Mouse (Mus musculus) left cerebral cortex, postnatal 25 days (tissue): ENCODE data around the gene Foxf2. TPM values are rescaled to one million over a fixed set of nuclear protein-coding genes. Genes with fewer than 3 reads are reported as not detected.

Source experiments
- DNase-seq, 2 experiments: peaks; one replicate each; pipeline ENCODE4 v3.0.0; 2022; ENCODE audit warnings: low spot score in 2 of 2, mixed read lengths in 1 of 2
- intact Hi-C: fragments of 180-260 bp; cut with DNase I; formaldehyde crosslinking; loops from one replicate; pipeline ENCODE4 v1.15.1; 2025
- total RNA-seq, 2 experiments: library from RNA; stranded (reverse); gene quantifications; 2 replicates each; pipeline ENCODE4 v1.2.3; 2021

Gene Foxf2
- total RNA-seq, result 1 to 10 TPM; 5.1 TPM

DNA sequence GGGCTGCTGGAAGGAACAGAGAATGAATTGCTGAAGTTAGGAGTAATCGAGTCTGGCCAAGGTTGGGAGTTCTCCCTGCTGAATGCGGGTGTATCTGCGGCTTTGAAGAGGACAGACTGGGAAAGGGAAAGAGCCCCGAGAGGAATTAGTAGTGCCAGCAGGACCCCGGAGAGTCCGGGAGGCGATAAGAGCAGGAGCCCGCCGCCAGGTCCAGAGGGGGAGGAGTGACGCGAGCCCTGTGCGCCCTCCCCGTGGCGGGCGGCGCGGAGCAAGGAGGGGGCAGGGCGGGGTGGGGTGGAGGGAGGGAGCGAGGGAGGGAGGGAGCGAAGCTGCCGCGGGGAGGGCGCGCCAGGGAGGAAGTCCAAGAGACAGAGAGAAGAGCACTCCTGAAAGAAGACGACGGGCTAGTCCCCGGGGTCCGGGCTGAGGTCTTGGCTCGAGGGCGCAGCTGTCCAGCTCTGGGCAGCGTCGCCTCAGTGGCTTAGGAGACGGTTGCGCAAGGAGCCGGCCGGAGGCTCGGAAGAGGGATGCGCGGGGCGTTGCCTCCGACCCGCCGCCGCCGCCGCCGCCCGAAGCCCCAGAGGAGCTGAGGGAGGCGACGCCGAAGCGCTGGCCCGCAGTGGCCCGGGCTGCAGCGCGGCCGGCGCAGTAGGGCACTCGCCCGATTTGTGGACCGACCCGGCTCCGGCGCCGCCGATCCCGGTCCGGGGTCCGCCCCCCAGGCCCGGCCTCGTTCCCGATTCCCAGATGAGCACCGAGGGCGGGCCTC is at the start of gene Foxf2:
Gene Foxf2 (plus strand): TSS at position 484 of the 769 bp plus-strand sequence.
- DNase-seq, result no peak
- intact Hi-C loops, result loop anchor here (5.0 kb wide), 1 partner anchor 182 kb away; the partner anchor contains the start of gene Foxc1

GRCm38 (mm10) chr13:31576696-31577095 is 48.9 kb upstream of the Foxf2 start:
- intact Hi-C loops, result no loop called here
- no peak for DNase-seq

DNA sequence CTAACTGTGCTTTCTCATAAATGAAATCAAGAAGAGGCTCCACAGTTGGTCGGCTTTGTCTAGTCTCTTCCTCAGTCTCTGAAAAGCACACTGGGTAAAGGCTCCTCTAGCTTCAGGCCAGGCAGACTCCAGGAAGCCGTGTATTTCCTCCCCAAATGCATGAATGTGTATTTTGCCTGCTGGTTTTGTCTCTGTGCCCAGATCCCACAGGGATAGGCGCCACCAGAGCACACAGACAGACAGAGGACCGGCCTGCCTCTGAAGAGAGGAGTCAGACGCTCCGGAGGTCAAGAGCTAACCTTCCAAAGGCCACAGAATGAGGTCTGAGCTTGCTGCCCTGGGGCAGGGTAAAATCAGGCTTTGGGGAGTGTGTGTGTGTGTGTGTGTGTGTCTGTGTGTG is 48.0 kb upstream of the Foxf2 start:
- intact Hi-C loops, result no loop called here
- DNase-seq, result no peak

DNA sequence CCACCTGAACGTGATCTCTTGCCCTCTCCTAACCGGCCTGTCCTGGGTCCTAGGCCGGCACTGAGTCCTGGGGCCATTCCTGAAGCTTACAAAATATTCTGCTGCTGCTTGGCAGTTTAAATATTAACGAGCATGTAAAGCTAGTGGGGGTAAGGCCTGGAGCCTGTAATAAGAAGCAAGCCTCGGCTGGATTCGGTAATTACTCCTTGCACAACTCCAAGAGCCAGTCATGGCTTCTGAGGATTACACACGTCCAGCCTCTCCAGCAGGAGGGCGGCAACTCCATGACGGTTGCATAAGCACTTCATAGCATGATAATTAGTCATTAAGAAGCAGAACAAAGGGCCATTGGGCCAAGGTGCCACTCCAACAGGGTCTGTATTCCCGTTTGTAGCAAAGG is 47.2 kb upstream of the Foxf2 start:
- intact Hi-C loops, result no loop called here
- DNase-seq, result no peak

DNA sequence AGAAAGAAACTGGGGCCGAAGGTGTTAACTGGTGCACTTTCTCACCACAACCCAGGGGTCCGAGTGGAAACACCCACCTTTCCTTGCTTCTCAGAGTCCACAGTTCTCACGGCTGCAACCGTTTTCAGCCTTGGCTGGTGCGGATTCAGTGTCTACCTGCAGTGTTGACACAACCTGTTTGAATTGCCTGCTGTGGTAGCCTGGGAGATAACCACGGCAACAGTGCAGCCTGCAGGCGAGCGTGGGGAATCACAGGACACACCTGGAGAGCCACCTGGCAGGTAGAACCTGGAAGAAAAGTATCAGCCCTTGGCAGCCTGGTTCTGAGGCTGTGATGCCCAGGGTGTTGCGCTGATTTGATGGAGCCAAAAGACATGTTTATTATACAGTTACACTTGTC is 45.8 kb upstream of the Foxf2 start:
- intact Hi-C loops, result no loop called here
- DNase-seq, result no peak

DNA sequence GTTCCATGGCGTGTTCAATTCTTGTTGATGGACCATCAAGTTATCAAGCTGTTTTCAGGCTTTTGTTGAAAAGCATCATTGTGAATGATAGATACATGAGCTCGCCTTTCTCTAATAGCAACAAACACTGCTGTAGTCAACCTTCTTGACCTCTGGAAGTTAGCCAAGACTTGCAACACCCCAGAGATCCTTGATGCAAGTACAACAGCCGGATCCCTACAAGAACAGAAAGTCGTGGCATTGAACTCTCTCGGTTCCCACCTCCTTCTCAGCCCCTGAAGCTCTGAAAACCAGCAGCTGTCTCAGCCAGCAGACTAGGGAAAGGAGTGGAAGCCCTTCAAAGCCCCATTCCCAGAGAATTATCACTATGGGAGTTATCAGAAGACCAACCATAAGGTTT is 38.3 kb upstream of the Foxf2 start:
- DNase-seq, result no peak
- intact Hi-C loops, result no loop called here

GRCm38 (mm10) chr13:31599576-31599975 is 26.0 kb upstream of the Foxf2 start:
- intact Hi-C loops, result no loop called here
- no peak for DNase-seq

- intact Hi-C loops, result no loop called here
- no peak for DNase-seq
Observed at GRCm38 (mm10) chr13:31603964-31604363, 21.7 kb upstream of the Foxf2 start.

GRCm38 (mm10) chr13:31614724-31615465 is 10.7 kb upstream of the Foxf2 start:
- DNase-seq, result no peak
- intact Hi-C loops, result loop anchor here (5.0 kb wide), 4 partner anchors 628 to 1048 kb away; no protein-coding TSS in a partner anchor

GRCm38 (mm10) chr13:31615561-31616165 is 10.0 kb upstream of the Foxf2 start:
- intact Hi-C loops, result loop anchor here (5.0 kb wide), 4 partner anchors 628 to 1048 kb away; no protein-coding TSS in a partner anchor
- no peak for DNase-seq

GRCm38 (mm10) chr13:31618001-31618400 is 7.6 kb upstream of the Foxf2 start:
- intact Hi-C loops, result loop anchor here (1.0 to 5.0 kb wide), 7 partner anchors 59 to 1051 kb away; partner anchors contain the start of gene A530084C06Rik
- no peak for DNase-seq

- intact Hi-C loops, result loop anchor here (1.0 to 5.0 kb wide), 7 partner anchors 60 to 1051 kb away; partner anchors contain the start of gene A530084C06Rik
- DNase-seq, result peak; percentile 69 to 74
Observed at GRCm38 (mm10) chr13:31618416-31618815, 7.2 kb upstream of the Foxf2 start.

DNA sequence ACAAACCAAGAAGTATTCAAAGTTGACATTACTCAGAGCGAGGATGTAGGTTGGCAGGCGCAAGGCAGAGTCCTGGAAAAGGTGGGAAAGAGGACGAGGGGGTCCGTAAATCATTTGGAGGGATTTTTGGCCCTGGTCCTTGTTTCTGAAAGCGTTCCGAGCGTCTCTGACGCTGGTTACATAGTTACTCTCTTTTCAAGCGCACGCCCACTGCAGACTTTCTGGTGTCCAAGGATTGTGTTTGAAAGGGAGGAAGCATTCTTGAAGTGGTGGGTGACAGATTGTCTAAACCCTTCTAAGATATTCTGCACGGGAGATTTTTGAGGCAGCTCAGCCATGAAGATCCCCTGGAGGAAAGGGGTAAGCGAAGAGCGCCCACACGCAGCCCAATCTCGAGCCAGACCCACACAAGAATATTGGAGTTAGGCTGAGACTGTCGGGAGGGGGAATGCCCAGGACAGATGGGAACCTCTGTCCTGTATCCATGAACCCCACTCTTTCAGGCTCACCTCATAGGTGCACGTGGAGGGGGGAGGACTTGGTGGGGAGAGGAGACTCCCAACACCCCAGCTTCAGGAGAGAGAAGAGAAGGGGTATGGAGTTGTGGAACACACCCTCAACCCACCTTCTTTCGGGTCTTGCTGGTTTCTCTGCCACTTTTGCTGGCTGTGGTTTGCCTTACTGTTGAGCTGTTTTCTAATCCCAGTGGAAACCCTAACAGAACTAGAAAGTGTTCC is 6.5 kb upstream of the Foxf2 start:
- DNase-seq, result no peak
- intact Hi-C loops, result loop anchor here (1.0 to 5.0 kb wide), 7 partner anchors 60 to 1052 kb away; partner anchors contain the start of gene A530084C06Rik

DNA sequence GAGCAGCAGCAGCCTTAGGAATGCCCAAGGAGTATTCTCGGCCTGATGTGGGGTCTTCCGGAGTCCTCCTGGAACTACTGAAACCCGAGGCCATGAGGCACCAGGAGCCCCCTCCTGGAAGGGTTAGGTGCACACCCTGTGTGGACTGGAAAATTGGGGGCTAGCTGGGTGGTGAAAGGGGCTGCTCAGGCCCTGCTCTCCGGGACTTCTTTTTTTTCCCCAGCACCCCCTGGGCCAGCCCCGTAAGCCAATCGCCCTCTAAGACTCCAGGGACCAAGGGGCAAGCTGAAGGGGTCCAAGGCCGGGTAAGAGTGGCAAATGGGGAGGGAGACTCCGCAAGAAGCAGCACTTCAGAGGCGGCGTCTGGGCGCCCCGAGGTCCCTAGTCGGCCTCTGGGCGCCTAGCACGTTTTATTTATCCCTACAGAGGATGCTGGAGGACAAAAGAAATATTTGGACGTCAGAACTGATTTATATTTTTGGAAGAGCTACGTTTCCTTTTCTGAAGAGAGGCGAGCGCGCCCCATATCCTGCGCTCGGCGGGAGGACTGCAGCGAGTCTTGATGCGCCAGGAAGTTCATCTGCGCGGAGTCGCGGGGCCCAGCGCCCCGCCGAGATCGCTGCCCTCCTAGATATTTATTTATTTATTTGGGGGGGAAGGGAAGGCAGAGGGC is 5.7 kb upstream of the Foxf2 start:
- intact Hi-C loops, result loop anchor here (2.0 to 5.0 kb wide), 5 partner anchors 61 to 1053 kb away; partner anchors contain the start of gene A530084C06Rik

GRCm38 (mm10) chr13:31620499-31620847 is 5.1 kb upstream of the Foxf2 start:
- DNase-seq, result no peak
- intact Hi-C loops, result no loop called here

More for the DNA sequence above, 5.7 kb upstream of the Foxf2 start:
- no peak for DNase-seq

DNA sequence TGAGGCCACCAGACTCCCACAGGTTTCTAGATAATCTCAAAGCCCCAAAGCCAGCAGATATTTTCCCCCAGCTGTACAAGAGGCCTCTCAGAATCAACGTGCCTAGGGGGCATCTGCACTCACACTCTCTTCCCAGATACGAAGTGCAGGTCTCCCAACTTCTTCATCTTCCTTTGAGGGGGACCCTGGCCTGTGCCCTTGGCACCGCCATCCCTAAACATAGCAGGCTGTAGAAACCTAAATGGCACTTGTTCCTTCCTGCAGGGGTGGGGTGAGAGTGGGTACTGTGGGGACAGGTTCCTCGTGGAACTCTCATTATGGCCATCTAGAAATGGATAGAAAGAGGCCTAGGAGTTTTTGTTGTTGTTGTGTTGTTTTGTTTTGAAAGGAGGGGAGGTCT is 4.7 kb upstream of the Foxf2 start:
- intact Hi-C loops, result no loop called here

DNA sequence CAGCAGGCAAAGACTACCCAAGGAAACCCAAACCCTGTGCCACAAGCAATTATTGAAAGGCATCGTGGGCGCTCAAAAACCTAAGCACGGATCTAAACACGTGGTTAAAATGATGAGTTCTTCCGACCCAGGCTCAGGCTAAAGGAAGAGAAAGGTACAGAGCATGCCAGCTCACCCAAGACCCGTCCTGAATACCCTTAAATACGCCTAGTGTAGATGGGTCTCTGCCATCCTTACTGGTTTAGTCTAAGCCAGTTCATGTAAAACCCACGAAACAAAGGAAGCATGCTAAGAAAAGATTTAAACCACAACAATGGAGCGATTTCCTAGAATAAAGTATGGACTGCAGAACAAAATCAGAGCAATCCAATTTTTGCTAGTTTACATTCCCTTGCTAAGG is 3.9 kb upstream of the Foxf2 start:
- DNase-seq, result no peak
- intact Hi-C loops, result no loop called here

More for the DNA sequence above, 4.7 kb upstream of the Foxf2 start:
- no peak for DNase-seq

GRCm38 (mm10) chr13:31622371-31622770 is 3.2 kb upstream of the Foxf2 start:
- intact Hi-C loops, result no loop called here
- no peak for DNase-seq

DNA sequence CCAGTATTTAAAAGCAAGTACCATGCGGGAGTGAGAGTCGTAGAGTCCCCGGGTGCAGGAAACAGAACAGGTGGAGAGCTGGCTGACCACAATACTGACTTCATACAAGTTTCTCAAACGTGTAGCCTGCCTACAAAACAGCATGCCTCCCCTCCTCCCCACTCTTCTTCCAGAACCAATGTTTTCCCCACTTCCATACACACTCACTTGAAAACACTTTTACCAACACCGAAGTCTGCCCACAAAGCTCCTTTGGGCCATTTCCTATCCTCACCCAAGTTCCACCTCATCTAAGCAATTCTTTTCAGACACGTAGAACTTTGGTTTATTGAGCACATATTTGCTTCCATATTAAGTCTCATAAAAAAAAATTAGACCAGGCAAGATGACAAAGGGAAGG is 2.3 kb upstream of the Foxf2 start:
- DNase-seq, result no peak
- intact Hi-C loops, result no loop called here
